Mouse (Mus musculus) lung, postnatal 0 days (tissue): ENCODE results near the gene Cplane1.

Experiments used
- CTCF ChIP-seq: IDR thresholded peaks from 2 replicates; pipeline ENCODE4 v1.5.1; 2016; ENCODE audit warnings: antibody characterized with exemption, mild to moderate bottlenecking
- EP300 ChIP-seq: IDR thresholded peaks from 2 replicates; pipeline ENCODE4 v1.6.1; 2016; ENCODE audit warnings: antibody characterized with exemption, mild to moderate bottlenecking, control low read depth

DNA sequence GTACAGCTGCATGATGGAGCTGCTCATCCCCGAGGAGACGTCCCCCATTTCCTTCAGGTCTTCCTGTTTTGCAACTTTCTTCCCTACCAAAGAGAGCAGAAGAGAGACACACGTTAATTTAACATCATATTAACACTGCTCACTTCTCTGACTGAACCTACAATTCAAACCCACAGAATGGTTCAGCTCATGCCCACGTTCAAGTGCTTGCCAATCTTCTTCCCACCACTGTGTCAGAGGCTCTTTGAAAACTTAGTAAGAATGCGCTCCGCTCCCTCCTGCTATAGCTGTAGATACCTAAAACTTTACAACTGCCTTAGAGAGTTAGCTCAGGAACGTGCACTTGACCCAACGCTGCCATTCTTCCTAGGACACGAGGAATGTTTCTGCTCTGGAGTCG lies 134.0 kb downstream of the Cplane1 start:
- TF ChIP-seq CTCF (no peak), EP300 (no peak)
